Mouse (Mus musculus) heart, embryonic 16.5 days (tissue): ENCODE data around the gene Vmn1r207-ps. TPM values are rescaled to one million over a fixed set of nuclear protein-coding genes. Genes with fewer than 3 reads are reported as not detected.
"Not testable (repeated sequence)": the region's sequence is repeated elsewhere in the genome, so short reads cannot be mapped to it uniquely, and the experiment has no call there.

Experiments
- ATAC-seq: fragments of 200-750 bp; cut with Nextera tagmentation; replicated peaks from 2 replicates; pipeline ENCODE4 v1.8.0; 2017; ENCODE audit warnings: moderate number of reproducible peaks; ENCODE audit not compliant: insufficient read depth, low FRiP score; ENCODE audit errors: extremely low read depth
- H3K27ac ChIP-seq: fragments of 300-500 bp; sonication (generic); 2 replicates; pipeline ENCODE4 v1.5.1; 2014; ENCODE audit warnings: mild to moderate bottlenecking, low read length, control low read depth, moderate library complexity
- H3K27me3 ChIP-seq: fragments of 300-500 bp; sonication (generic); 2 replicates; pipeline ENCODE4 v1.6.1; 2014; ENCODE audit warnings: low read length, mixed read lengths; ENCODE audit not compliant: control insufficient read depth, insufficient read depth
- H3K36me3 ChIP-seq: fragments of 300-500 bp; sonication (generic); 2 replicates; pipeline ENCODE4 v1.6.1; 2014; ENCODE audit not compliant: control insufficient read depth, insufficient read depth
- H3K4me1 ChIP-seq: fragments of 300-500 bp; sonication (generic); 2 replicates; pipeline ENCODE4 v1.6.1; 2014; ENCODE audit warnings: low read length, mixed read lengths; ENCODE audit not compliant: control insufficient read depth, insufficient read depth
- H3K4me2 ChIP-seq: fragments of 300-500 bp; sonication (generic); 2 replicates; pipeline ENCODE4 v1.6.1; 2014; ENCODE audit warnings: low read depth, mild to moderate bottlenecking, control low read depth, low read length
- H3K4me3 ChIP-seq: fragments of 300-500 bp; sonication (generic); 2 replicates; pipeline ENCODE4 v1.5.1; 2014; ENCODE audit warnings: mild to moderate bottlenecking, control low read depth, low read length
- H3K9ac ChIP-seq: fragments of 300-500 bp; sonication (generic); 2 replicates; pipeline ENCODE4 v1.6.1; 2014; ENCODE audit warnings: low read length, control low read depth
- H3K9me3 ChIP-seq: fragments of 300-500 bp; sonication (generic); replicated peaks from 2 replicates; pipeline ENCODE4 v1.6.1; 2016; ENCODE audit warnings: low read length; ENCODE audit not compliant: control insufficient read depth
- WGBS: fragments of 180-500 bp; shearing (Covaris S2); extraction: QIAGEN DNeasy Blood & Tissue Kit; methylation state at CpG from one replicate; pipeline ENCODE4 v1.1.7; 2014; 5-methylcytosine and 5-hydroxymethylcytosine counted together
- polyA plus RNA-seq: library from polyadenylated mRNA; unstranded; fragments of >200 nt; fragmentation: Nextera tagmentation; extraction: Ambion mirVana; gene quantifications from 2 replicates; pipeline ENCODE4 v1.2.1, GENCODE M21; 2015

Gene Vmn1r207-ps
- not detected in 2 replicates for polyA plus RNA-seq

DNA sequence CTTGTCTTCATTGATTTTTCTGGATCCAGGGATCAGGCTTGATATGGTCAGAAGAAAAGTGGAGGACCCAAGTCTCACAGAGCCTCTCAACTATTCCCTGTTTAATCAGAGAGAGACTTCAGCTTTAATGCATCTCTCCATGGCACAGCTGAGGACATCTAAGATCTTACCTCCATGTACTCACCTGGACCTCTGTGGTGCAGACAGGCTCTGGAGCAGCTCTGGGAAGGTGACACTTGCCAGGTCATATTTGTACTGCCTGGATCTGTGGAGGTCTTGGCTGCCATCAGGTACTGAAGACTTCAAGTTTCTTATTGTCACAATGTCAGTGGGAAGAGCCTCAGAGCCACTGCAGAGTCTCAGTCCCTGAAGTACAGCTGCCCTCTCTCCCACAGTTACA, at the start of gene Vmn1r207-ps:
TSS of gene Vmn1r207-ps (minus strand) at position 101 of the 400 bp plus-strand sequence.
- not testable (repeated sequence) for ATAC-seq, H3K27ac ChIP-seq, H3K4me1 ChIP-seq, H3K27me3 ChIP-seq, H3K36me3 ChIP-seq, H3K9ac ChIP-seq, H3K4me3 ChIP-seq, H3K4me2 ChIP-seq, H3K9me3 ChIP-seq

GRCm38 (mm10) chr13:22777300-22777699, 47.9 kb upstream of the Vmn1r207-ps start, which contains the start of gene Vmn1r208:
Gene Vmn1r208, minus strand, starts transcription at chr13:22777400.
- H3K4me3 ChIP-seq, H3K27me3 ChIP-seq, H3K27ac ChIP-seq, H3K9me3 ChIP-seq, ATAC-seq, H3K9ac ChIP-seq, H3K36me3 ChIP-seq, H3K4me1 ChIP-seq, H3K4me2 ChIP-seq: not testable (repeated sequence)
- WGBS, result no CpG with 5 or more reads among the region's 7 CpGs

- ATAC-seq, H3K9me3 ChIP-seq, H3K27me3 ChIP-seq, H3K4me2 ChIP-seq, H3K4me3 ChIP-seq, H3K9ac ChIP-seq, H3K27ac ChIP-seq, H3K4me1 ChIP-seq, H3K36me3 ChIP-seq: not testable (repeated sequence)
- 50% methylated on average over 1 of the region's 2 CpGs for WGBS
Measured at GRCm38 (mm10) chr13:22771592-22771991, 42.2 kb upstream of the Vmn1r207-ps start.

DNA sequence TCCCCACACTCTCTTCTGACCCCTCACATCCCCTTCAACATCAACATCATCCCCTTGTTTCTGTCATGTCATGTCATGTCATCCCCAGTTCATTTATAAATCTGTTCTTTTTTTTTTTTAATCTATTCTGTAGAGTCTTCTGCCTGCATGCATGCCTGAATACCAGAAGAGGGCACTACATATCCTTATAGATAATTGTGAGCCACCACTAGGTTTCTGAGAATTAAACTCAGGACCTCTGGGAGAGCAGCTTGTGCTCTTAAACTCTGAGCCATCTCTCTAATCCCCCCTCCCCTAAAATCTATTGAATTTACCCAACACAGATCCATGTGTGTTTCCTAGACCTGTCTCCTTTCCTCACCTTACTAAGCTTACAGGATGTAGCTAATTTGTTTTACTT, 18.1 kb upstream of the Vmn1r207-ps start:
- Histone ChIP-seq H3K27me3 (no peaks in the 10 kb centered on the region), H3K9ac (no peak overlapping the region), H3K4me2 (no peak overlapping the region), H3K9me3 (no peaks in the 10 kb centered on the region), H3K4me3 (no peak overlapping the region), H3K36me3 (no peaks in the 10 kb centered on the region), H3K27ac (no peak overlapping the region), H3K4me1 (no peaks in the 10 kb centered on the region)
- no peak for ATAC-seq

DNA sequence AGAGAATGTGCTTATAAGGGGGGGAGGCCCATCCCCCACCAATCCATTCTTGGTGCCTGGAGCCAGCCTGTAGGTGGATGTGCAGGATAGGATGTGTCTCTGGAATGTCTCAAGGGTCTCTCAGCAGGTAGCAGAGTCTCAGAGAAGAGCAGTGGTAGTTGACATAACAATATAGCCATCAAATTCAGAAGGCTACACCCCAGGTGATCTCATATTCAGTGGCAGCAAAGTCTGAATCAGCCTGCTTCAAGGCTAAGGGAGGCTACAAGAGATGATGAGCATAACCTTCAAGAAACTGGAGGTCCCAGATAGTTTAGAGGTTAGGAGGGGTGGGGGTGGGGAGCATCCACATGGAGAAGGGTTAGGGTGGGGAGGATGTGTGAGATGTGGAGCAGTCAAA, 22.5 kb downstream of the Vmn1r207-ps start:
- H3K27me3 ChIP-seq, ATAC-seq: not testable (repeated sequence)

DNA sequence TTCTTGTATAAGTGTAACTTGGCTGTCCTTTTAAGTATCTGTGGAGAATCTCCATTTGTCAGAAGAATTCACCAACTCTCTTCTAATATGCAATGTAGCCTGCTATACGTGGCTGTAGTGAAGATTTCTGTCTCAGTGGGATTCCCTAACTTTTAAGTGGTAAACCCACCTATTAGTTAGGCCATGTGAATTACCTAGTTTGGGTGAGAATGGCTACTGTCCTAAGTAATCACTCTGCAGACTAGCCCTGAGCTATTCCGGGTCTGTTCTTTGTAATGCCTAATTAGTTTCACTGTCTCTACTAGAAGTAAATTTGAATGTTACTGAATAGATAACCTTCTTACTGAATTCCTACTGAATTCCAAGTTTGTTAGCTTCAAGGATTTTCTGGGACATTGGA, 26.5 kb downstream of the Vmn1r207-ps start:
- not testable (repeated sequence) for H3K9me3 ChIP-seq, H3K4me2 ChIP-seq, H3K4me3 ChIP-seq, ATAC-seq, H3K27me3 ChIP-seq, H3K4me1 ChIP-seq, H3K36me3 ChIP-seq, H3K9ac ChIP-seq, H3K27ac ChIP-seq
- 32% methylated on average over 2 of the region's 2 CpGs for WGBS

More for the DNA sequence above, 22.5 kb downstream of the Vmn1r207-ps start:
- not testable (repeated sequence) for H3K36me3 ChIP-seq, H3K4me2 ChIP-seq, H3K9me3 ChIP-seq, H3K27ac ChIP-seq, H3K9ac ChIP-seq, H3K4me1 ChIP-seq, H3K4me3 ChIP-seq

Other genes with a start within 250 kb of the Vmn1r207-ps start
- not detected in 2 replicates for gene Vmn1r202, start 224.2 kb downstream of the Vmn1r207-ps start, polyA plus RNA-seq
- not detected in 2 replicates for gene Vmn1r203, start 211.5 kb downstream of the Vmn1r207-ps start, polyA plus RNA-seq
- not detected in 2 replicates for gene Vmn1r204, start 176.4 kb downstream of the Vmn1r207-ps start, polyA plus RNA-seq
- gene Vmn1r205, start 136.6 kb downstream of the Vmn1r207-ps start, polyA plus RNA-seq, result not detected in 2 replicates
- not detected in 2 replicates for gene Vmn1r206, start 105.4 kb downstream of the Vmn1r207-ps start, polyA plus RNA-seq
- not detected in 2 replicates for gene Vmn1r208, start 47.8 kb upstream of the Vmn1r207-ps start, polyA plus RNA-seq
- not detected in 2 replicates for gene Vmn1r209, start 80.1 kb upstream of the Vmn1r207-ps start, polyA plus RNA-seq
- not detected in 2 replicates for gene Vmn1r210, start 101.7 kb upstream of the Vmn1r207-ps start, polyA plus RNA-seq
- gene Vmn1r211, start 127.9 kb upstream of the Vmn1r207-ps start, polyA plus RNA-seq, result not detected in 2 replicates
- not detected in 2 replicates for gene Vmn1r212, start 154.6 kb upstream of the Vmn1r207-ps start, polyA plus RNA-seq